Mouse (Mus musculus) E14TG2a.4 (cell line): Measurements from ENCODE around the gene Wipf2.
A peak's percentile ranks its signal among the peaks of the same experiment; 100 is the strongest.

ENCODE experiments used
- H3K27me3 ChIP-seq: 2 replicates; pipeline ENCODE4 v1.6.1; 2014; ENCODE audit warnings: low read length, control low read depth; ENCODE audit not compliant: insufficient read depth
- H3K36me3 ChIP-seq: 2 replicates; pipeline ENCODE4 v1.6.1; 2014; ENCODE audit warnings: low read length, control low read depth; ENCODE audit not compliant: insufficient read depth
- H3K4me1 ChIP-seq: replicated peaks from 2 replicates; pipeline ENCODE4 v1.6.1; 2014; ENCODE audit warnings: low read depth, low read length, control low read depth
- H3K4me3 ChIP-seq: replicated peaks from 2 replicates; pipeline ENCODE4 v1.5.1; 2014; ENCODE audit warnings: mild to moderate bottlenecking, low read length
- H3K9me3 ChIP-seq: 2 replicates; pipeline ENCODE4 v1.6.1; 2014; ENCODE audit warnings: low read length, control low read depth
- CTCF ChIP-seq: conservative IDR thresholded peaks from 2 replicates; pipeline ENCODE4 v1.5.1; 2014; ENCODE audit warnings: low read length
- NANOG ChIP-seq: IDR thresholded peaks from 2 replicates; pipeline ENCODE4 v1.6.1; 2014; ENCODE audit warnings: borderline replicate concordance, low read length, mixed read lengths
- POU5F1 ChIP-seq: IDR thresholded peaks from 2 replicates; pipeline ENCODE4 v1.6.1; 2014; ENCODE audit warnings: low read length, borderline replicate concordance

Wipf2 gene

DNA sequence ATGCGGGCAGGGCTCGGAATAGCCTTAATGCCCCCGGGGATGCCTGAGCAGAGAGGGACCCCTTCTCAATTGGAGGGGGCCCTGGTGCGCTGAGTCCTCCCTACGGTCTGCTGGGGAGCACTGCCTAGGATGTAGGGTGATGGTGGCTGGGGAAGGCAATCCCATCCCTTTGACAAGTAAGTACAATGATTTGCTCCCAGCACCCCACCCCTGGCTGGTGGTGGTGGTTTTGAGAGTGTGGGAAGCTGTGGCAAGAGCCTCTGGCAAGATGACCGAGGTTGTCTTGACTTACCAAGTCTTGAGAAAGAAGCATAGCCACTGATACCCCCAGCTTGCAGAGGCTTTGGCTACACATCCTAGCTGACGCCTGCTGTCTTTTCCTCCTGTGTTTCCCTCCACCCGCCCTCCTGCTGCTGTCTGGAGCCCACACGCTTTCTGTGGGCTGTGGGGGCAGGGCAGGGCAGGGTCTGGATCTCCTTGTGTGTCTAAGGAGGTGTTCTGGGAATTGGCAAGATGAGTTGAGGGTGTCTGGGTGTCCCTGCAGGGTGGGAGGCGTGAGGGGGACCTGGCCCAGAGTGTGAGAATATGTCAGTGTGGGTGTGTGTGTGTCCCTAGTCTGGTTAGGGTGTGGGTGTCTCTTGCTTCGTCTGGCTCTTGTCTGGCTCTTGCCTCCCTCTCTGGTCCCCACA, 76.7 kb downstream of the Wipf2 start:
- peaks cover 8% of the 10 kb centered on the region; the same call in 1 of the 2 replicates for H3K9me3 ChIP-seq
- no peak for TF ChIP-seq POU5F1
- H3K27me3 ChIP-seq = peaks cover 15% of the 10 kb centered on the region
- peaks cover 17% of the 10 kb centered on the region; the same call in 1 of the 2 replicates for H3K36me3 ChIP-seq
- peaks cover 92% of the 10 kb centered on the region for H3K4me1 ChIP-seq
- H3K4me3 ChIP-seq = peak overlapping the region; percentile 98

- Histone ChIP-seq H3K4me3 (peak overlapping the region; percentile 98), H3K9me3 (peaks cover 8% of the 10 kb centered on the region; the same call in 1 of the 2 replicates), H3K36me3 (peaks cover 19% of the 10 kb centered on the region), H3K4me1 (peaks cover 90% of the 10 kb centered on the region), H3K27me3 (peaks cover 10% of the 10 kb centered on the region)
- TF ChIP-seq POU5F1 (no peak), NANOG (no peak), CTCF (no peak)
Measured at GRCm38 (mm10) chr11:98940776-98941175, 77.3 kb downstream of the Wipf2 start.

GRCm38 (mm10) chr11:98941341-98941825, 77.9 kb downstream of the Wipf2 start:
- H3K36me3 ChIP-seq = peaks cover 24% of the 10 kb centered on the region
- no peak for TF ChIP-seq POU5F1
- no peak for TF ChIP-seq CTCF
- no peak for TF ChIP-seq NANOG
- H3K4me1 ChIP-seq = peaks cover 89% of the 10 kb centered on the region
- H3K9me3 ChIP-seq = peaks cover 8% of the 10 kb centered on the region; the same call in 1 of the 2 replicates
- H3K4me3 ChIP-seq = peak overlapping the region; percentile 98
- H3K27me3 ChIP-seq = peaks cover 4% of the 10 kb centered on the region

DNA sequence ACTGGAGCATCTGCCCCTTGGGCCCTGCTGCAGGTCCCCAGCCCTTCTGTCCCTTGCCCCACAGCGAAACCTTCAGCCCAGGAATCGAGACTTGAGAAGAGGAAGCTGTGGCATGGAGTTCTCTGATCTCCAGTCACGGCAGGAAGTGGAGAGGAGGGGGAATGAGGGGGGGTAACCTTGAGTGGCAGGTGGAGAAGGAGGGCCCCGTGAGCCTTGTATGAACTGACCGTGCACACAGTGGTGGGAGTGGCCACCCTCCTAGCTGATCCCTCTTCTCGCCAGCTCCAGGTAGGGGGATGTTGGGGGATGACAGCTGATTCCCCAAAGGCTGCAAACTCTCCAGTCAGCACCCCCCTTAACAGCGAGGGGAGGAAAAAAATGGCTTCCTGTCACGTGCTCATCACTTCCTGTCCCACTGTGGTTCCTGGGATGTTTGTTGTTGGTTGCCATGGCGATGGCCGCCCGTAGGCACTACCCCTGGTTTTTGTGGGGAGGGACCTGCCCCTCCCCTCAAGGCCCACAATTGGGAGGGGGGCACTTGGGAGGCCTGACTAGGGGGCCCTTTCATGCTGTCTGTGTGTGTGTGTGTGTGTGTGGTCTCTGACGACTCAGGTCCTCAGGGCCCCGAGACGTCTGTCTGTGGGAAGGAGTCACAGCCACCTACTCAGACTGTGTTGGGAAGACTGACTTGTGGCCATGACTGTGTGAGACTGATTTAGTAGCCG, 78.5 kb downstream of the Wipf2 start:
- peak overlapping the region; percentile 98 for H3K4me3 ChIP-seq
- H3K36me3 ChIP-seq = peaks cover 25% of the 10 kb centered on the region
- no peak for TF ChIP-seq CTCF
- no peak for TF ChIP-seq NANOG
- TF ChIP-seq POU5F1 = no peak
- peaks cover 84% of the 10 kb centered on the region for H3K4me1 ChIP-seq
- H3K27me3 ChIP-seq = no peaks in the 10 kb centered on the region; the same call in 1 of the 2 replicates
- H3K9me3 ChIP-seq = peaks cover 8% of the 10 kb centered on the region; the same call in 1 of the 2 replicates

DNA sequence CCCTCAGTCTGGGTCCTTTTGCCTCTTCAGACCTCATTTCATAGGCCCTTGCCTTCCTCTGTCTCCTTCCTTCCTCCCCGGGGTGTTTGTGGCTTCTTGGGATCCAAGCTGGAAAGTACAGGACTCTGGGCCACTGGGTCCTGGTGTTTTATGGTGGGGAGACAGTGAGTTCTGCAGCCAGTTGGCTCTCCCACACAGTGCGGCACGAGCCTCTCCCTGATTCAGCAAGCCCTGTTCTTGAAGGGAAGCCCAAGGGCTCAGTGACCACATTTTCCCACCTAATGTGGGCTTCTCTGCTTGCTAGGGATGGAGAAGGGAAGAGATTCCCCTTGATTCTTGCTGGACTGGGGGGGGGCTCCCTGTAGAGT, 79.1 kb downstream of the Wipf2 start:
- peaks cover 31% of the 10 kb centered on the region for H3K36me3 ChIP-seq
- no peak for TF ChIP-seq NANOG
- TF ChIP-seq POU5F1 = no peak
- no peak for TF ChIP-seq CTCF
- H3K4me1 ChIP-seq = peaks cover 86% of the 10 kb centered on the region
- no peaks in the 10 kb centered on the region; the same call in 1 of the 2 replicates for H3K27me3 ChIP-seq
- H3K4me3 ChIP-seq = peak overlapping the region; percentile 98
- peaks cover 8% of the 10 kb centered on the region; the same call in 1 of the 2 replicates for H3K9me3 ChIP-seq

DNA sequence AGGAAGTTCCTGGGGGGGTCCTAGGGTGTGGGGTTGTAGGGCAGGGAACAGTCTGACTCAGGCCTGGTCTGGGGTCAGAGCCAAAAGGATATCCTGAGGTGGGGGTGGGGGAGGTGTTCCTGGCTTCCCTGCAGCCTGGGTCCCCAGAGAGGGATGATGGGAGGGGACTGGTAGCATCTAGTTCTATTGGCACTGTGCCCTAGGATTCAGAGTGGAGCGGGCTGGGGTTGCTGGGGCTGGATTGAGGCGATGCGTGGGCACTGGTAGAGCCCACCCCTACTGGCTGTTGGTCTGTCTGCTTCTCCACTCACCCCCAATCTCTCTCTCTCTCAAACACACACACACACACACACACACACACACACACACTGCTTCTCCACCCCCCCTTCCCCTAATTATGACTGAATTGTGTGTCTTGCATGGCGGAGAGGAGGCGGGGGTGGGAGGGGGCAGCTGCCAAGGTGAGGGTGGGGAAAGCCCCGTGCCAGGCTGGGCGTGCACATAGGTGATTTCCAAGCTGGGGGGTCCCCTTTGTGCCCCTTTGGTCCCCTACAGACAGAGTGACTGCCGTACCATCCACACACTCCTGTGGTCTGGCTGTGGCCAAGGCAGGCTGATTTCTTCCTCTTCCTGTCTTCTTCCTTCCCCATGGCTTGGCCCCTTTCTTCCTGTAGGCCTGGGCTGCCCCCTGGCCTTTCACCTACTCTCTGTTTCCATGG, 79.6 kb downstream of the Wipf2 start:
- H3K9me3 ChIP-seq = peaks cover 8% of the 10 kb centered on the region; the same call in 1 of the 2 replicates
- H3K36me3 ChIP-seq = peaks cover 36% of the 10 kb centered on the region
- peaks cover 89% of the 10 kb centered on the region for H3K4me1 ChIP-seq
- TF ChIP-seq POU5F1 = no peak
- no peak for TF ChIP-seq NANOG
- no peak for TF ChIP-seq CTCF
- peak overlapping the region; percentile 98 for H3K4me3 ChIP-seq
- no peaks in the 10 kb centered on the region; the same call in 1 of the 2 replicates for H3K27me3 ChIP-seq

DNA sequence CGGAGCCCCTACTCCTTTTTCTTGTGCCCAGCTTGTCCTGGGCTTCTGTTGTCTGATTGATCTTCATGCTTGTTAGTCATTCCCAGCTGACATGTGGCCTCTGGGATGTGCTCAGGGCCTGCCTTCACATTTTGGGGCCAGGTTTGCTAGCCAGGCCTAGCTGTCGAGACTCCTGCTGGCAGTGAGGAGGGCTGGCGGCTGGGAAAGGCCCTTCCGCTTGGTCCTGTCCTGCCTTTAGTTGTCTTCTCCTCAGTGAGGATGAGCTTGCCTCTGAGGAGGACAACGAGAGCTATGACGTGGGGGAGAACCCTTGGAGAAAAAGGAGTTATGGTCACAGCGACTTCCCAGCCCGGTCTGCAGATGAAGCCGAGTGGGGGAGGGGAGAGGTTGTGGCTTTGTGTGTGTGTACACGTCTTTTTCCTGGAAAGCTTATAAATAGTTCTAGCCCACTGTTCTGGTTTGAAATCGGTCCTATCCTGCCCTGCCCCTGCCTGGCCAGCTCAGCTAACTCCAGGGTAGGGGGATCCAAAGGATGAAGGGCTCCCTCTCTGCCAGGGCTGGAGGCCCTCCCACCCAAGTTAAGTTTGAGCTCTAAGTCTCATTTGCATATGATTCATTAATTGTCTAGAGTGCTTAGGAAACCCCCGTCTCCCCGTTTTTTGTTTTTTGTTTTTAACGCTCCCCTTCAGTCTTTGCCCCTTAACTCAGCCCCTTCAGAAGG, 80.5 kb downstream of the Wipf2 start:
- H3K9me3 ChIP-seq = peaks cover 8% of the 10 kb centered on the region; the same call in 1 of the 2 replicates
- peak overlapping the region; percentile 35; the same call in 1 of the 2 replicates for H3K4me3 ChIP-seq
- no peak for TF ChIP-seq POU5F1
- no peak for TF ChIP-seq NANOG
- no peak for TF ChIP-seq CTCF
- H3K27me3 ChIP-seq = no peaks in the 10 kb centered on the region; the same call in 1 of the 2 replicates
- peaks cover 88% of the 10 kb centered on the region for H3K4me1 ChIP-seq
- peaks cover 41% of the 10 kb centered on the region for H3K36me3 ChIP-seq
